Mouse (Mus musculus) erythroid progenitor cell, adult 5-6 weeks (primary cell): ENCODE measurements around the gene Ccnk. TPM values are rescaled to one million over a fixed set of nuclear protein-coding genes. Genes with fewer than 3 reads are reported as not detected.

Source experiments
- ATAC-seq: replicated peaks from 2 replicates; pipeline ENCODE4 v1.8.0; 2016; ENCODE audit warnings: moderate number of reproducible peaks, mild to moderate bottlenecking, moderate TSS enrichment, inconsistent platforms; ENCODE audit not compliant: poor library complexity, low FRiP score, severe bottlenecking
- total RNA-seq, 2 experiments: library from RNA; stranded (forward) in 1 of 2; stranded (reverse) in 1 of 2; fragments of 150-400 nt in 1 of 2; fragments of 186-747, 209-891 nt in 1 of 2; gene quantifications; 2 replicates each; pipeline versions ENCODE4 v1.2.3 to v1.2.4; 2015 to 2017; ENCODE audit warnings: low replicate concordance in 2 of 2

The Ccnk gene
- total RNA-seq, 2 experiments from 2014 or later = 24.7 to 38.1 TPM

GRCm38 (mm10) chr12:108219825-108220616 lies 40.6 kb downstream of the Ccnk start:
- no peak for ATAC-seq

GRCm38 (mm10) chr12:108220621-108221020 lies 41.2 kb downstream of the Ccnk start:
- ATAC-seq = no peak

DNA sequence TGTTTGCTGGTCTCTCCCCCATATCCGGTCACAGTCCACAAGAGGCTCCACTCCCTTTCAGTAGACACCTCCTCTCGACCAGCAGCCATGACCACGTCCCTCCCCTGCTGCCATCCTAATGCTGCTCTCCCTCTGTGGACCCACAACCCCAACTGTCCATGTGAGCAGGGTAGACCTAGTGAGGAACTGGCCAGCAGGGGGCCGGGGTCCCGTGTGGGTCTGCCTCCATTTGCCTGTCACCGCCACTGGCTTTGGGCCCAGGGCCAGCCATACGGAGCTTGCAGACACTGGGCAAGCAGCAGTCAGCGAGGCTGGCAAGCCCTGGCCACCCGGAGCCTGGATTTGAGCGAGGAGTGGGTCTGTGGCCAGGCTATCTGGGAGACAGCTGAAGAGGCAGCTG lies 41.8 kb downstream of the Ccnk start:
- no peak for ATAC-seq

DNA sequence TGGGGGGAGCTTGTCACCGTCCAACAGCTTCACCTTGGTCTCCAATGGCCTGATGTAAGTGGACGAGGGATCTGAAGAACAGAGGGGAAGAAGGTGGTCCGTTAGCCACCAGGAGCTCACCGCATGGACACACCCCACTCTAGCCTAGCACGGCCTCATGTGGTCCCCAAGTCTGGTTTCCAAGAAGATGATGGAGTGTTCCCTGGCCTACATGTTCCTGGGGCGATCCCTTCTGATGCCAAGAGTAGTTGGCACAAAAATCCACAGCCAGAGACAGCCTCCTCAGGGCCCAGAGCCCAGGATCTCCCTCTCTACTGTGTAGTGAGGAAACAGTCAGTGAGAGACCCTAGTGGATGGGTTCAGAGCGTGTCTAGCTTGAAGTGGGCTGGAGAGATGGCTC lies 42.3 kb downstream of the Ccnk start:
- no peak for ATAC-seq

GRCm38 (mm10) chr12:108223357-108223756 lies 44.0 kb downstream of the Ccnk start:
- ATAC-seq = no peak

- ATAC-seq = no peak
Measured at GRCm38 (mm10) chr12:108225781-108226180, 46.4 kb downstream of the Ccnk start.

GRCm38 (mm10) chr12:108226216-108226615 lies 46.8 kb downstream of the Ccnk start:
- ATAC-seq = no peak

- ATAC-seq = no peak
Measured at GRCm38 (mm10) chr12:108226941-108227340, 47.6 kb downstream of the Ccnk start.

DNA sequence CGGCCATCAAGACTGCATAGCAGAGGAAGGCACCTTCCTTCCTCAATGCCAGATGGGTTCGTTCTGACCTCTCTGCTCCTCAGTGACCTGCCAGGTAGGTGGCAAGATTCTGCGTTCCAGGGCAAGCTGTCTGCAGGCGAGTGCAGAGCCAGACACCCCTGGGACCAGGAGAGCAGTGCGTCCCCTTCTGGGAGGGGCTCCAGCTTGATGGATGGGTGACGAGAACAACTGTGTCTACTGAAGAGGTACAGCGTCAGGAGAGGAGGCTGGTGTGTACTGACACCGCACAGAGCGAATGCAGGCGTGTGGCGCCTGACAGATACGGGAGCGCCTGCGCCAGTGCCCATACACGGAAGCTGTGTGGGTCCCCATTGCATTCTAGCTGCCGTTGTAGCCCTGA lies 48.1 kb downstream of the Ccnk start:
- no peak for ATAC-seq

DNA sequence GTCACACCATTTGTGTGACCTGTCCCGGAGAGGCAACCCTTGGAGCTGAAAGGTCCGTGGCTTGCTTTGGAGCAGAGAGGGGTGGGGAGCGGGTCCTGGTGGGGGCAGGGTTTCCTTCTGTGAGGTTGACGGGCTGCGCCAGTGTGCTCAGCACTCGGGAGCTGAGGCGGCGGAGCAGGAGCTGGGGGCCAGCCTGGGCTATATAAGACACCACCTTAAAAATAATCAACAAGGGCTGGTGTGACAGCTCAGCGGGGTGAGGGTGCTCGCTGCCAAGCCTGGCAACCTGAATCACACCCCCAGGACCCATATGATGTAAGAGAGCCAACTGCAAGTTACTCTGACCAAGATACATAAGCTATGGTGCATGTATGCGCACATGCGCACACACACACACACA lies 50.7 kb downstream of the Ccnk start:
- no peak for ATAC-seq

GRCm38 (mm10) chr12:108230821-108231794 lies 51.7 kb downstream of the Ccnk start:
- ATAC-seq = no peak

GRCm38 (mm10) chr12:108231901-108232300 lies 52.5 kb downstream of the Ccnk start:
- ATAC-seq = no peak

DNA sequence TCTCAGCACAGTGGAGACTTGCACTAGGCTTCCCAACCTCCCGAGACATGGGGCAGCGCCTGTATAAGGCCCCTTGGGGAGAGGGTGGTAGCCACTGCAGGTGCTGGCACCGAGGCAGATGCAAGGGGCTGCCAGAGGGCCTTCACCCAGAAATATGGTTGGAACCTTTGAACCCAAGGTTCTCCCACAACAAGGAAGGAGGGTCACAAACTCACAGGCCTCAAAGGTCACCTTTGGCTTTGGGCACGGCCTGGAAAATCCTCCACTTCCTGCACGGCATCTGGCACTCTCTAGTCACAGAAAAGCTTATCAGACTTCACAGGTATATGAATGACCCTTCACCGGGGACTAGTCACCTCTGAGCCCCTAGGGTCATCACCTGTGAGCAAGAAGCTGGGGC lies 54.4 kb downstream of the Ccnk start:
- no peak for ATAC-seq

GRCm38 (mm10) chr12:108234832-108235602 lies 55.6 kb downstream of the Ccnk start:
- ATAC-seq = no peak

DNA sequence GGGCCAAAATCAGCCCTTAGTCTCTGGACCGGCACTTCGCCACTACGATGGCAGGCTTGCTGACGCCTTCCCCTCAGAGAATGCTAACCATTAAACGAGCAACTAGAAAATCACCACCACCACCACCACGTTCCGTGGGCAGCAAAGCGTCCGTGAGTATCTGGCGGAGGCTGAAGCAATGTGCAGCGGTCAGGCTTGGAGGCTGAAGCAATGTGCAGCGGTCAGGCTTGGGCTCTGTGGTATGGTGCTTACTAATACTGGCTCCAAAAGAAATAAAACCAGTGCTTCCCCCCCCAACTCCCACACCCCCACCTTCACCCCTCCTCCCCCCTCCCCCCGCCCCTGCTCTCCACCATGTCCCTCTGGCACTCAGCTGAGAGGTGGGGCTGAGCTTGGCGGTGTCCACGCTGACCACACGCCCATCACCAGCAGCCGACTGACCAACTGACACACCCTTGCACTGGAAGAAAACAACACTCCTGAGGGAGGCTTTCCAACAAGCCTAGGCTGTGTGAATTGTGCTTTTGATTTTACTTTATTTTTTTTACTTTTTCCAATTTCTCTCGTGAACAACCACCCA lies 56.7 kb downstream of the Ccnk start:
- no peak for ATAC-seq

DNA sequence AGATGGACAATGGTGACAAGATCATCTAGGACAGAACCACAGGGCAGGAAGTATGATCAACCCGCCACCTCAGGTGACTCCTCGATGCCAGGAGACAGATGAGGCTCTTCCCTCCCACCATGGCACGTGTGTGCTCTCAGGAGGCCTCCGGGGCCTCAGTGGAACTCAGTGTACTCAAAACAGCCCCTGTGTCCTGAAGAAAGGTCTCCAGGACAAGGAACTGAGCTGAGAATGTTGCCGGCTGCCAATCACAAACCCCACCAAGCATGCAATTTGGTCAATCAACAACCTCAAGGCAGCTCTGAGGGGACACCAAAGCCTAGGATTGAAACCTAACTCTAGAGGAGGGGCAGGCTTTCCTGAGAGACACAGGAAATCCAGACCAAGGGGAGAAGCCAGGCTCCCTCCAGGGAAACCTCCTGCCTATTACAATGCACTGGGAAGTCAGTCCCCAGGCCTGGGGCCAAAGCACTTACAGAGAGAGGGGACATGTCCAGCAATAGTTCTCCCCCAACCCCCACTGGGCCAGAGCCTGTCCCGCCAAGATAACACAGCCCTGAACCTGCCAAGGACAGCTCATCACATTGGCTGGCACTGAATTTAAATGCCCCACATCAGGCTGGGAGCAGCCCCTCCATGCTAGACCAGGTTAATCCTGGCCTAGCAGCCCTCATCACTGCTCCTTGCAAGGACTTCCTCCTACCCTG lies 58.1 kb downstream of the Ccnk start:
- ATAC-seq = no peak

DNA sequence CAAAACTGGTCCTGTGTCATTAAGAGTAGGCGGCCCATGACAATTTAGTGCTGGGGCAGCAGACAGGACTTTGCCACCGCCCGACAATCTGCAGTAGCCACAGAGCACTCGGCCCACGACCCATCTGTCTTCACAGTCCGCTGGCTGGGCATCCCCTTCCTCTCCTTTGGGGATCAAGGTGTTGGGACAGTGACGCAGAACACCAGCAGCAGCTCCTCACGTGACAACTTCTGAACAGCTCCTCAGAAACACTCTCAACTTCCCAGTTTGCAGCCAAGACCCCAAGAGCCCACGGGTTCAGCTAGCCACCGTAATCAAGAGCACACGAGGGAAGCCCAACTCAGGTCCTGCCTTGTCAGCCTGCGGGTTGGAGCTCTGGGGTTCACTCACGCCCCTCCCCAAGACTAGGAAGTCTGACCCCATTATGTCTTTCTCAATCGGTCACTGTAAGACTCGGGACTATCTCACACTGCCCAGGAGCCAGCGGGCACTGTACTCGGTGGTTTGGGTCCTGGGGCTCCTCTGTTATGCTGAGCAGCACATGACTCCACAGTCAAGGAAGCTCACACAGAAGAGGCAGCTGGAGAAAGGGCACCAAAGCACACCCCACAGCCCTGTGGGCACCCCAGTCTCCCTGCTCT lies 59.1 kb downstream of the Ccnk start:
- ATAC-seq = no peak

- ATAC-seq = no peak
Measured at GRCm38 (mm10) chr12:108239441-108239840, 60.1 kb downstream of the Ccnk start.

DNA sequence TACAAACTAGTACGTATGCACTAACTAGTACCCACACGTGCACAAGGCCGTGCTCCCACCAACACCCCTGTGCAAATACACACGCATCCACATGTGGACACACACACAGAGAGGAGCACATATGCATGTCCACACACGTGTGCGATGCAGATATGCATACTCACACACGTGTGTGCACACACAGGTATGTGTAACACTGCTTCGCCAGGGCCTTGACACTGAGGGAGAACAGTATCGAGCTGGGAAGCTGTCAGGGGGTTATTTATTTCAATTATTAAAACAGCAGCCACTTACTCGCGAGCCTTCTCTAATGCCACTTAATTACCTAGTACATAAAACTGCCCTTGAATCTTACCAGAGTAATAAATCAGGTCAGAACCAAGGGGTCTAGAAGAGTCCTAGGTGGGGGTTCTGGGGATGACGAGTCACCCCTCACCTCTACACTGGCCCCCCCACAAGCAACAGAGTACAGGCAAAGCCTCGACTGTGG lies 61.1 kb downstream of the Ccnk start:
- no peak for ATAC-seq
